Mouse (Mus musculus) hindbrain, embryonic 16.5 days (tissue): Measurements from ENCODE around the gene Ptprj. TPM values are rescaled to one million over a fixed set of nuclear protein-coding genes. Genes with fewer than 3 reads are reported as not detected.
"Not testable (repeated sequence)": the region's sequence is repeated elsewhere in the genome, so short reads cannot be mapped to it uniquely, and the experiment has no call there.

Experiments used
- ATAC-seq: fragments of 200-750 bp; cut with Nextera tagmentation; 2 replicates; pipeline ENCODE4 v1.8.0; 2017; ENCODE audit warnings: moderate TSS enrichment, moderate library complexity
- H3K27ac ChIP-seq: fragments of 300-500 bp; sonication (generic); 2 replicates; pipeline ENCODE4 v1.5.1; 2014; ENCODE audit warnings: low read depth, mild to moderate bottlenecking, control low read depth, low read length, moderate library complexity
- H3K27me3 ChIP-seq: fragments of 300-500 bp; sonication (generic); replicated peaks from 2 replicates; pipeline ENCODE4 v1.6.1; 2014; ENCODE audit warnings: low read length; ENCODE audit not compliant: control insufficient read depth, insufficient read depth
- H3K36me3 ChIP-seq: fragments of 300-500 bp; sonication (generic); 2 replicates; pipeline ENCODE4 v1.6.1; 2014; ENCODE audit warnings: mild to moderate bottlenecking, low read length, moderate library complexity, mixed read lengths; ENCODE audit not compliant: control insufficient read depth, insufficient read depth
- H3K4me1 ChIP-seq: fragments of 300-500 bp; sonication (generic); 2 replicates; pipeline ENCODE4 v1.6.1; 2014; ENCODE audit warnings: low read depth, low read length; ENCODE audit not compliant: control insufficient read depth, insufficient read depth
- H3K4me2 ChIP-seq: fragments of 300-500 bp; sonication (generic); 2 replicates; pipeline ENCODE4 v1.6.1; 2014; ENCODE audit warnings: mild to moderate bottlenecking, low read length, control low read depth, moderate library complexity
- H3K4me3 ChIP-seq: fragments of 300-500 bp; sonication (generic); 2 replicates; pipeline ENCODE4 v1.5.1; 2014; ENCODE audit warnings: mild to moderate bottlenecking, low read length, control low read depth, moderate library complexity
- H3K9ac ChIP-seq: fragments of 300-500 bp; sonication (generic); 2 replicates; pipeline ENCODE4 v1.6.1; 2014; ENCODE audit warnings: low read depth, mild to moderate bottlenecking, control low read depth, low read length, moderate library complexity
- H3K9me3 ChIP-seq: fragments of 300-500 bp; sonication (generic); 2 replicates; pipeline ENCODE4 v1.6.1; 2014; ENCODE audit warnings: mild to moderate bottlenecking, low read length, moderate library complexity; ENCODE audit not compliant: control insufficient read depth
- WGBS: fragments of 180-500 bp; shearing (Covaris S2); extraction: QIAGEN DNeasy Blood & Tissue Kit; methylation state at CpG from one replicate; pipeline ENCODE4 v1.1.7; 2014; 5-methylcytosine and 5-hydroxymethylcytosine counted together
- polyA plus RNA-seq: library from polyadenylated mRNA; unstranded; fragments of >200 nt; fragmentation: Nextera tagmentation; extraction: Ambion mirVana; gene quantifications from 2 replicates; pipeline ENCODE4 v1.2.1, GENCODE M21; 2015

Gene Ptprj
- polyA plus RNA-seq, 1 experiment from 2014 or later, result 6.0 TPM

DNA sequence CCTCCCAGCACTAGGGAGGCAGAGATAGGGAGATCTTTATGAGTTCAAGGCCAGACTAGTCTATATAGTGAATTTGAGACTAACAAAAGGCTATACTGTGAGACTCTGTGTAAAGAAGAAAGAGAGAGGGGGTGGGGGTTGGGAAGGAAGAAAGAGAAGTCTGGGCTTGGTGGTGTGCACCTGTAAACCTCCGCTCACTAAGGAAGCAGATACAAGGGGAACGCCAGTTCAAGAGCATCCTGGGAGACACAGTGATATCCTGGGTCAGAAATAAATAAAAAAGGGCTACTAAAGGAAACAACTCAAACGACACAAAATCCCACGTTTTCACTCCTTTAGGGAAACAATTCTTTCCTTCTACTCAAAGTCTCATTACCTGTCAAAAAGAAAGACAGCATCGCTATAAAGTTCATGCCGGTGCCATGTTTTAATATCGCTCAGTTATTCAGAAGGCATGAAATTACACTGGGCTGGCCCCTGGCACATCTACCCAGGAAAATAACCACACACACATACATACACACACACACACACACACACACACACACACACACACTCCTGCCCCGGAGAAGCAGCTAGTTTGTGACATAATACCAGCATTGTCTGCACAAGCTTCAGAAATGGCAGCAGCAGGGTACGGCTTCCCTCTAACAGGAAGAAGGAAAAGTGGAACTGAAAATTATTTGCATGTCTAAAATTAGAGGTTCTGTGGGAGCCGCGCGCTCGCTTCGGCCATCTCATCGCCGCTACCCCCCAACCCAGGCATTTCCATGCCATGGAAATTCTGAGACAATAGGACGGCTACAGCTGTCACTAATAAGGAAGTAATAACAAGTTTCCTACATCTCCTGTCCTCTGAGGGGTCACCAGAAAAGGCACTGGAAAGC lies 6.6 kb downstream of the Ptprj start:
- no peaks in the 10 kb centered on the region for H3K36me3 ChIP-seq
- peak overlapping the region; percentile 45 for H3K4me2 ChIP-seq
- no peak for ATAC-seq
- peaks cover 16% of the 10 kb centered on the region for H3K4me1 ChIP-seq
- no peaks in the 10 kb centered on the region for H3K27me3 ChIP-seq
- H3K9ac ChIP-seq, result no peak overlapping the region
- no peaks in the 10 kb centered on the region for H3K9me3 ChIP-seq
- no peak overlapping the region for H3K27ac ChIP-seq
- WGBS, result 71% methylated on average over 17 of the region's 17 CpGs
- no peak overlapping the region for H3K4me3 ChIP-seq

DNA sequence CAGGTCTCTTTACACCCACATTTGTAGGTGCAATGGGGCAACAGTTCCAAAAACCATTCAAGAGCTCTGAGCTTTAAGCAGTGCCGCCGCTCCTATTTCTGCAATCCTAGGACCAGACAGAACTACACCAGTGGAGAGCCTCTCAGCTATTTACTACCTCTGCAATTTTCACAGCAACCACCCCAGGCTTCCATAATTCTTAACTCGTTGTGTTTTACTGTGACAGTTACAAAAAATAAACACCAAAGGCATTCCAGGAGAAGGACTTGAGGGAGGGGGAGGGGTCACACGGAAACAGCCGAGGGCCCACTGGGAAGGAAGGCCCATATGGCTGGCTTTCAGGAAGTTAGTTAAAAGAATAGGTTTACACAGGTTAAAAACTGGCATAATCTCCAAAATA lies 8.3 kb downstream of the Ptprj start:
- 70% methylated on average over 5 of the region's 5 CpGs for WGBS
- Histone ChIP-seq H3K27ac (no peak overlapping the region), H3K4me3 (no peak overlapping the region), H3K27me3 (no peaks in the 10 kb centered on the region), H3K4me1 (peaks cover 8% of the 10 kb centered on the region; the same call in 1 of the 2 replicates), H3K9me3 (no peaks in the 10 kb centered on the region), H3K36me3 (no peaks in the 10 kb centered on the region), H3K4me2 (no peak overlapping the region), H3K9ac (no peak overlapping the region)
- no peak for ATAC-seq

DNA sequence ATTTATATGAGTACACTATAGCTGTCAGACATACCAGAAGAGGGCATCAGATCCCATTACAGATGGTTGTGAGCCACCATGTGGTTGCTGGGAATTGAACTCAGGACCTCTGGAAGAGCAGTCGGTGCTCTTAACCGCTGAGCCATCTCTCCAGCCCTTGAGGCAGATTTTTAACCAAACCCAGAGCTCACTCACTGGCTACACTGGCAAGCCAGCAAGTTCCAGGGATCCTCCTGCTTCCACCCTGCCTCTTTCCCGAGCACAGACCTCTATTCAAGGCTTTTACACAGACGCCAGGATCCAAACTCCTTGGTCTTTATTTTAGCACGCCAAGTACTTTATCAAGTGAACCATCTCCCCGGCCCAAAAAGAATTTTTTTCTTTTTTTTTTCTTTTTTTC lies 9.0 kb downstream of the Ptprj start:
- H3K9me3 ChIP-seq, H3K4me3 ChIP-seq, H3K9ac ChIP-seq, H3K4me2 ChIP-seq, ATAC-seq, H3K27ac ChIP-seq, H3K36me3 ChIP-seq, H3K27me3 ChIP-seq: not testable (repeated sequence)
- WGBS, result 87% methylated on average over 6 of the region's 6 CpGs
- H3K4me1 ChIP-seq, result peaks cover 11% of the 10 kb centered on the region; the same call in 1 of the 2 replicates

DNA sequence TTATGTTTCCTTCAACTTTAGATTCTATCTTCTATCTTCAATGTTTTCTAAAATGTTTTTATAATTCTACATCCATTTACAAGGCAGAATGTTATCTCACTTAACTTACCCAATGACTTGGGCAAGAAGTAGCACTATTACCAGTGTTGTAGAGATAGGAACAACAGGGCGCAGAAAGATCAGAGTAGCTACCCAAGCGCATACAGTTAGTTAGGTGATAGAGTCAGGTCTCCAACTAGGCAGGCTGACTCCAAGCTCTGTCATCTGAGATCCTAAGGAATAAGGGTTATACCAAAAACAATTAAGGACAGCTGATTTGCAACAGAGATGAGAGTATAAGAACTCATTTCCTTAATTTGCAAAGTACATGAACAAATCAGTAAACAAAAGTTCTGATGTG lies 9.6 kb downstream of the Ptprj start:
- H3K36me3 ChIP-seq, result no peaks in the 10 kb centered on the region
- H3K9ac ChIP-seq, result no peak overlapping the region
- no peak overlapping the region for H3K4me3 ChIP-seq
- H3K27me3 ChIP-seq, result no peaks in the 10 kb centered on the region
- WGBS, result 96% methylated on average over 2 of the region's 2 CpGs
- no peak overlapping the region for H3K4me2 ChIP-seq
- no peak for ATAC-seq
- no peak overlapping the region for H3K27ac ChIP-seq
- H3K9me3 ChIP-seq, result no peaks in the 10 kb centered on the region
- peaks cover 11% of the 10 kb centered on the region; the same call in 1 of the 2 replicates for H3K4me1 ChIP-seq

DNA sequence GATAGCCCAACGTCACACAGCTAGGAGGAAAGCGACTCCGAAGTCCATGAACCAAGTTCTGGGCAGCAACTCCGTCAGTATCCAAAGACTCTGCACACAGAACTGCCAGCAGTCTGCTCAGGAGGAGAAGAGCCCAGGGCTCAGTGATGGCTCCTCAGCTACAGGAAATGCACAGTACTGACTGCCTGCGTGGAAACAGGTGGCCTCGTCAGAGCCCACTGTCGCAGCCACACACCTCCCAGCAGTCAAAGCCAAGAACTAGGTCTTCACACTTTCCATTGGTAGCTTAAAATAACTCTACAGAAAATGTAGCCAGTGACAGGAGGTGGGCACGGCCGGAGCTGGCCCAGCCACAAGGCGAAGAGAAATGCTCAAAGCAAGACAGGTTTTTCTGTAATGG lies 10.2 kb downstream of the Ptprj start:
- H3K27ac ChIP-seq, result no peak overlapping the region
- no peaks in the 10 kb centered on the region for H3K27me3 ChIP-seq
- H3K9me3 ChIP-seq, result no peaks in the 10 kb centered on the region
- no peaks in the 10 kb centered on the region for H3K36me3 ChIP-seq
- no peak overlapping the region for H3K4me2 ChIP-seq
- 91% methylated on average over 10 of the region's 10 CpGs for WGBS
- peaks cover 11% of the 10 kb centered on the region; the same call in 1 of the 2 replicates for H3K4me1 ChIP-seq
- no peak overlapping the region for H3K9ac ChIP-seq
- H3K4me3 ChIP-seq, result no peak overlapping the region
- ATAC-seq, result no peak

DNA sequence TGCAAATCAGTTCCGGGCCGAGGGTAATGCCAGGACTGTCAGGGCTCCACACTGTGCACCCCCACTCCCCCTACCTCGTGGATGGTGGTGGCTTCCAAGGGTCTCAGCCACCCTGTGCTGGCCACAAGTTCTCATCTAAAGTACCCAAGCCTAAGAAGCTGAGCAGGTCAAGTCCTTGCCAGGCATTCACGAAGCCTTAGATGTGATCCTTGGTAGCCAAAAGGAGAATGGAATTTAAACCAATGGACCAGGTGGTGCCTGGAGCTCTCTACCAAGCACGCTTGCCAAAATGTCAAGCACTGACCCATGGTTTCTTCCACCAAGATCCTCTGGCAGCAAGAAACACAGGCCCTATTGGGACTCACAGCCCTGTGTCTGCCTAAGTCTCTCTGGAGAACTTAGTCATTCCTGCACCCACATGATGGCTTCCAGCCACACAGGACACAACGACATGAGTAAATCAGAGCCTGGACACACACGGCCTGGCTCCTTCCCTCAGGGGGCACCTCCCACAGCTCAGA lies 11.4 kb downstream of the Ptprj start:
- no peak for ATAC-seq
- Histone ChIP-seq H3K9ac (no peak overlapping the region), H3K27me3 (no peaks in the 10 kb centered on the region), H3K4me2 (no peak overlapping the region), H3K4me3 (no peak overlapping the region), H3K36me3 (no peaks in the 10 kb centered on the region), H3K9me3 (no peaks in the 10 kb centered on the region), H3K27ac (no peak overlapping the region), H3K4me1 (peaks cover 7% of the 10 kb centered on the region; the same call in 1 of the 2 replicates)
- 83% methylated on average over 7 of the region's 7 CpGs for WGBS

DNA sequence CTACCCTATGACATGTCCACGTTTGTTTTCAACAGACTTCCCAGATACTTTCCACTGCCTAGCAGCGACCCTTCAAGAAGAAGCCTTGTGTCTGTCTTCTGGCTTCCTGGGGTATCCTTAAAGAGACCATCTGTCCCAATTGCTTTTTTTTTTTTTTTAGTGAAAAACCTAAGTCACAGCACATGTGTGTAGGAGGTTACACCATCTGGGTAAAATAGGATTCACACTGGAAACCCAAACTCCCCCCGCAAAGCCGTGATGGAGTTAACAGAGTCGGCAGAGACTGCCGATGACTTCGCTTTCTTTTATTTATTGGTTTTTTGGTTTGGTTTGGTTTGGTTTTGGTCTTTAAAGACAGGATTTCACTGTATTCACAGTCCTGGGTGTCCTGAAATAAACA lies 12.4 kb downstream of the Ptprj start:
- WGBS, result 85% methylated on average over 7 of the region's 7 CpGs
- Histone ChIP-seq H3K9me3 (no peaks in the 10 kb centered on the region), H3K27me3 (no peaks in the 10 kb centered on the region), H3K4me1 (peaks cover 5% of the 10 kb centered on the region; the same call in 1 of the 2 replicates), H3K27ac (no peak overlapping the region), H3K36me3 (no peaks in the 10 kb centered on the region), H3K4me2 (no peak overlapping the region), H3K9ac (no peak overlapping the region), H3K4me3 (no peak overlapping the region)
- ATAC-seq, result no peak

DNA sequence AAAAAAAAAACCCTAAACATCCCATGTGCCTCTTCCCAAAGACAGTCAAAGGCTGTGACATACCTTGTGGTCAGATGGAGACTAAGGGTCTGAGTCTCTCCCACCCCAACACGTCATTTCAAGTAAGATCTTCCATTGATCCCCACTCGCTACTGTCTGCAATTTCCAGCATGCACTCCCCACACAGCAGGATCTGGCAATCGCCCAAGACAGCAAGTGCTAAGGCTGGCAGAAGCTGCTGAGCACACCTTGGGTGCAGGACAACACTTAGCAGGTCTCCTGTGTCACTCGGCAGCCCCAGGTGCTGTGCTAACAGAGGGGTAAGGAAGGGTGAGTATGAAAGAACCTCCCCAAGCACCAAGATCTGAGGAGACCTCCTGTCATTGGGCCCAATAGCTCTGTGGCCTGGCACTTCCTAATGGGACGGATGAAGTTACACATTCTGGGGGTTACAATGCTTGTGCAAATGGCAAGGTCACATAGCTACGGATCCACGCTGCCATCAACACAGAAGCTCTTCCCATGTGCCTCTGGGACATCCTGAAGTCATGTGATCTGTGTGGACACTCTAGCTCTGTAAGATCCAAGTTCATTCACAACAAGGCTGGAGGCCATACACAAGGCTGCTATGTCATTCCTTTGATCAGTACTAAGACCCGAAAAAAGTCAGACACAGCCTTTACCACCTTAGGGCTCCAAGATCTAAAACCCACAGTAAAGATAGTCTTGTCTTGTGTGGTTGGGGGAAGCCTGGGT lies 13.5 kb downstream of the Ptprj start:
- H3K4me1 ChIP-seq, result peaks cover 5% of the 10 kb centered on the region; the same call in 1 of the 2 replicates
- no peak overlapping the region for H3K4me3 ChIP-seq
- no peaks in the 10 kb centered on the region for H3K36me3 ChIP-seq
- 77% methylated on average over 8 of the region's 8 CpGs for WGBS
- no peak; the same call in 1 of the 2 replicates for ATAC-seq
- H3K9ac ChIP-seq, result no peak overlapping the region
- no peak overlapping the region for H3K27ac ChIP-seq
- no peak overlapping the region for H3K4me2 ChIP-seq
- no peaks in the 10 kb centered on the region for H3K27me3 ChIP-seq
- H3K9me3 ChIP-seq, result no peaks in the 10 kb centered on the region

DNA sequence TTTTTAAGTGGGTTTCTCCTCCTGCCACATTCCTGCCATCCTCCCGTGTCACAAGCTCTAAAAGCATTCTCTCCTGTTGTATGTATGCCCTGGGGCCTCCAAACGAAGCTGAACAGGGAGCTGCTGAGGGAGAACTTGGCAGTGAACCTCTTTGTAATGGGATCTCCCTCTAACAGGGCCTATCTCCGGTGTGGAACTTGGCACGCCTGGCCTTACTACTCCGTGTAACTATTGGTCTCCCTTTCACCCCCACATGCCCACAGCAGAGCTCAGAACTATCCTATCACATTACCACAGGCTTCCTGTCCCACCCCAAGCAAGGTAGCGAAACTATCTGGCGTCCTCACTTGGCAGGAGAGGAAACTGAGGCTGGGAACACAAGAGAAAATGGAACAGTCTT lies 14.4 kb downstream of the Ptprj start:
- ATAC-seq, result no peak
- Histone ChIP-seq H3K4me2 (no peak overlapping the region), H3K27ac (no peak overlapping the region), H3K27me3 (no peaks in the 10 kb centered on the region), H3K9ac (no peak overlapping the region), H3K4me1 (peaks cover 5% of the 10 kb centered on the region; the same call in 1 of the 2 replicates), H3K36me3 (no peaks in the 10 kb centered on the region), H3K4me3 (no peak overlapping the region), H3K9me3 (no peaks in the 10 kb centered on the region)
- WGBS, result 64% methylated on average over 7 of the region's 7 CpGs
